21 mouse cellular contexts compared by ENCODE assay signal in genomic region chr3:70160043-70160442, GRCm38 (mm10).
A peak's percentile ranks its signal among the peaks of the same experiment; 100 is the strongest.
DNase-seq lines count a peak whose midpoint lies in the region; ATAC-seq lines count a peak whose summit lies in the region.
"Had no signal": no experiment of that assay in that cellular context is flagged by ENCODE, and none has a peak within 500 bp of the region (broad histone marks: within the 10 kb centered on the region; RNA-seq: fewer than 3 reads in every experiment).

No protein-coding gene starts in this region.

- no peak for DNase-seq in forebrain, embryonic 10.5 days (ENCODE audit: extremely low spot score, low spot score)
- no peak for DNase-seq in midbrain, embryonic 11.5 days (ENCODE audit: low spot score, missing footprints)
- DNase-seq in midbrain, embryonic 10.5 days (ENCODE audit: low spot score), result no peak
- no peak for DNase-seq in lung, postnatal 4 days
- no peak for DNase-seq in MN1 (ENCODE audit: low spot score)
- DNase-seq: adrenal gland, postnatal 14 days; cerebellum, adult 2 months; cerebellum, postnatal 10 days; gastrocnemius, postnatal 14 days; heart, adult 2 months; heart, postnatal 14 days had no signal

- H3K9ac ChIP-seq in forebrain, embryonic 13.5 days, result no peak overlapping the region
- no peak overlapping the region for H3K9ac ChIP-seq in midbrain, embryonic 11.5 days (ENCODE audit: low read length)
- no peak overlapping the region for H3K9ac ChIP-seq in forebrain, embryonic 15.5 days (replicated peaks)
- H3K9ac ChIP-seq in midbrain, embryonic 15.5 days, result no peak overlapping the region
- H3K9ac ChIP-seq: heart, embryonic 15.5 days; intestine, embryonic 15.5 days had no signal

- no peak overlapping the region; the same call in 1 of the 2 replicates for H3K4me2 ChIP-seq in forebrain, embryonic 13.5 days
- no peak overlapping the region for H3K4me2 ChIP-seq in midbrain, embryonic 11.5 days
- H3K4me2 ChIP-seq in forebrain, embryonic 15.5 days (replicated peaks), result no peak overlapping the region
- no peak overlapping the region for H3K4me2 ChIP-seq in midbrain, embryonic 15.5 days
- H3K4me2 ChIP-seq: heart, embryonic 11.5 days; heart, embryonic 15.5 days; intestine, embryonic 15.5 days had no signal

- WGBS in forebrain, embryonic 13.5 days, result 27% methylated on average over 9 of the region's 9 CpGs
- WGBS in forebrain, embryonic 10.5 days, result 67% methylated on average over 9 of the region's 9 CpGs
- 58% methylated on average over 9 of the region's 9 CpGs for WGBS in midbrain, embryonic 11.5 days
- 76% methylated on average over 9 of the region's 9 CpGs for WGBS in midbrain, embryonic 10.5 days
- 28% methylated on average over 9 of the region's 9 CpGs for WGBS in forebrain, embryonic 15.5 days
- WGBS in midbrain, embryonic 15.5 days, result 42% methylated on average over 9 of the region's 9 CpGs

- ATAC-seq in forebrain, embryonic 13.5 days, result peak; percentile 72; the same call in 1 of the 2 replicates
- ATAC-seq in midbrain, embryonic 11.5 days (ENCODE audit: low FRiP score), result 0 out of 2 replicates have a peak, but pooled peaks have one; percentile 61
- ATAC-seq in forebrain, embryonic 15.5 days (replicated peaks), result 0 out of 2 replicates have a peak, but pooled peaks have one; percentile 53
- peak; percentile 83 for ATAC-seq in midbrain, embryonic 15.5 days (replicated peaks)
- ATAC-seq: activated CD4-positive, CD25-positive, alpha-beta regulatory T cell, adult 4 months; intestine, embryonic 15.5 days; Patski had no signal

- no peak overlapping the region for H3K4me3 ChIP-seq in forebrain, embryonic 13.5 days
- no peak overlapping the region for H3K4me3 ChIP-seq in forebrain, embryonic 10.5 days
- no peak overlapping the region for H3K4me3 ChIP-seq in midbrain, embryonic 11.5 days (ENCODE audit: low read depth, low read length)
- H3K4me3 ChIP-seq in midbrain, embryonic 10.5 days, result no peak overlapping the region
- H3K4me3 ChIP-seq in forebrain, embryonic 15.5 days, result no peak overlapping the region
- no peak overlapping the region for H3K4me3 ChIP-seq in midbrain, embryonic 15.5 days
- H3K4me3 ChIP-seq: embryonic facial prominence, embryonic 10.5 days; heart, adult 2 months; heart, embryonic 15.5 days; hindbrain, embryonic 10.5 days; intestine, embryonic 15.5 days had no signal

- no peaks in the 10 kb centered on the region for H3K36me3 ChIP-seq in forebrain, embryonic 13.5 days (ENCODE audit: poor library complexity, severe bottlenecking)
- H3K36me3 ChIP-seq in forebrain, embryonic 10.5 days (replicated peaks), result no peaks in the 10 kb centered on the region
- no peaks in the 10 kb centered on the region for H3K36me3 ChIP-seq in midbrain, embryonic 11.5 days (ENCODE audit: control insufficient read depth, insufficient read depth, low read length)
- H3K36me3 ChIP-seq in midbrain, embryonic 10.5 days, result no peaks in the 10 kb centered on the region
- no peaks in the 10 kb centered on the region for H3K36me3 ChIP-seq in forebrain, embryonic 15.5 days
- H3K36me3 ChIP-seq in midbrain, embryonic 15.5 days (replicated peaks), result no peaks in the 10 kb centered on the region
- H3K36me3 ChIP-seq: embryonic facial prominence, embryonic 10.5 days; heart, embryonic 15.5 days; hindbrain, embryonic 10.5 days; intestine, embryonic 15.5 days had no signal

- H3K4me1 ChIP-seq in forebrain, embryonic 13.5 days, result peaks cover 5% of the 10 kb centered on the region; the same call in 1 of the 2 replicates
- H3K4me1 ChIP-seq in forebrain, embryonic 10.5 days, result peaks cover 8% of the 10 kb centered on the region
- H3K4me1 ChIP-seq in midbrain, embryonic 11.5 days (ENCODE audit: control insufficient read depth, insufficient read depth, low read length), result no peaks in the 10 kb centered on the region
- H3K4me1 ChIP-seq in midbrain, embryonic 10.5 days, result 0 out of 2 replicates have a peak, but pooled peaks cover 3% of the 10 kb centered on the region
- 0 out of 2 replicates have a peak, but pooled peaks cover 3% of the 10 kb centered on the region for H3K4me1 ChIP-seq in forebrain, embryonic 15.5 days
- no peaks in the 10 kb centered on the region; the same call in 1 of the 2 replicates for H3K4me1 ChIP-seq in midbrain, embryonic 15.5 days
- H3K4me1 ChIP-seq: embryonic facial prominence, embryonic 10.5 days; heart, embryonic 15.5 days; intestine, embryonic 15.5 days had no signal

- no peaks in the 10 kb centered on the region for H3K27me3 ChIP-seq in forebrain, embryonic 13.5 days
- H3K27me3 ChIP-seq in forebrain, embryonic 10.5 days (ENCODE audit: poor library complexity, severe bottlenecking), result no peaks in the 10 kb centered on the region
- H3K27me3 ChIP-seq in midbrain, embryonic 11.5 days (ENCODE audit: control insufficient read depth, insufficient read depth, low read length), result no peaks in the 10 kb centered on the region
- H3K27me3 ChIP-seq in midbrain, embryonic 10.5 days (ENCODE audit: low read depth, poor library complexity, severe bottlenecking), result no peaks in the 10 kb centered on the region
- H3K27me3 ChIP-seq in forebrain, embryonic 15.5 days, result no peaks in the 10 kb centered on the region
- H3K27me3 ChIP-seq in midbrain, embryonic 15.5 days (replicated peaks), result no peaks in the 10 kb centered on the region
- H3K27me3 ChIP-seq: heart, embryonic 15.5 days; intestine, embryonic 15.5 days had no signal

- no peak overlapping the region for H3K27ac ChIP-seq in forebrain, embryonic 13.5 days
- H3K27ac ChIP-seq in forebrain, embryonic 10.5 days, result no peak overlapping the region
- H3K27ac ChIP-seq in midbrain, embryonic 11.5 days (ENCODE audit: low read depth, low read length), result no peak overlapping the region
- no peak overlapping the region for H3K27ac ChIP-seq in midbrain, embryonic 10.5 days (replicated peaks)
- no peak overlapping the region for H3K27ac ChIP-seq in forebrain, embryonic 15.5 days (replicated peaks)
- no peak overlapping the region for H3K27ac ChIP-seq in midbrain, embryonic 15.5 days
- H3K27ac ChIP-seq: embryonic facial prominence, embryonic 10.5 days; heart, adult 2 months; heart, embryonic 15.5 days; hindbrain, embryonic 10.5 days; intestine, embryonic 15.5 days had no signal

- no peaks in the 10 kb centered on the region for H3K9me3 ChIP-seq in forebrain, embryonic 13.5 days (replicated peaks)
- H3K9me3 ChIP-seq in forebrain, embryonic 10.5 days, result no peaks in the 10 kb centered on the region
- no peaks in the 10 kb centered on the region for H3K9me3 ChIP-seq in midbrain, embryonic 11.5 days (ENCODE audit: control insufficient read depth, low read length)
- no peaks in the 10 kb centered on the region for H3K9me3 ChIP-seq in midbrain, embryonic 10.5 days (replicated peaks)
- no peaks in the 10 kb centered on the region for H3K9me3 ChIP-seq in forebrain, embryonic 15.5 days
- no peaks in the 10 kb centered on the region for H3K9me3 ChIP-seq in midbrain, embryonic 15.5 days
- H3K9me3 ChIP-seq: embryonic facial prominence, embryonic 10.5 days; heart, embryonic 15.5 days; hindbrain, embryonic 10.5 days; intestine, embryonic 15.5 days had no signal
